Mouse (Mus musculus) bone marrow macrophage, adult 2 months (primary cell): ENCODE results near the gene Rasa4.

Experiments used
- CTCF ChIP-seq: IDR thresholded peaks from 2 replicates; pipeline ENCODE4 v1.5.1; 2012; ENCODE audit warnings: low read depth, mild to moderate bottlenecking, low read length, moderate library complexity
- POLR2A ChIP-seq: IDR thresholded peaks from 2 replicates; pipeline ENCODE4 v1.6.1; 2012; ENCODE audit warnings: mild to moderate bottlenecking, low read depth, low read length, borderline replicate concordance

DNA sequence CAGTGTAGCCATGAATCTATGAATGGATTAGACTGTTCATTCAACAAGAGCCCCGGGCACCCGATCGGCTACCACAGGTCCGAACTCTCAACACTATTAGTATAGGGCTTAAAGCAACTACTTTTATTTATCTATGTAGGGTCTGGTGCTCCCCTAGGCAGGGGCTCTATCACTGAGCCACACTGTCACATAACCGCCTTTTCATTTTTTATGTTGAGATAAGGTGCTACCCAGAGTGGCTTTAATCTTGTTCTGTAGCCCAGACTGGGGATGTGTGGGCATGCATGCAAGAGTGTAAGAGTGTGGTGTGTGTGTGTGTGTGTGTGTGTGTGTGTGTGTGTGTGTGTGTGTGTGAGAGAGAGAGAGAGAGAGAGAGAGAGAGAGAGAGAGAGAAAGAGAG, 5.6 kb upstream of the Rasa4 start:
- TF ChIP-seq POLR2A, result no peak
- no peak for TF ChIP-seq CTCF
